Mouse (Mus musculus) neural tube, embryonic 11.5 days (tissue): ENCODE data around the gene Gbp2. TPM values are rescaled to one million over a fixed set of nuclear protein-coding genes. Genes with fewer than 3 reads are reported as not detected.
"Not testable (repeated sequence)": the region's sequence is repeated elsewhere in the genome, so short reads cannot be mapped to it uniquely, and the experiment has no call there.

Source experiments
- ATAC-seq: fragments of 200-750 bp; cut with Nextera tagmentation; 2 replicates; pipeline ENCODE4 v1.8.0; 2017; ENCODE audit warnings: moderate number of reproducible peaks, mild to moderate bottlenecking, moderate TSS enrichment, moderate library complexity; ENCODE audit not compliant: insufficient read depth, low FRiP score, low TSS enrichment
- DNase-seq: peaks from one replicate; pipeline ENCODE4 v3.0.0-alpha.2; 2015; ENCODE audit warnings: low spot score
- H3K27ac ChIP-seq: fragments of 300-500 bp; sonication (generic); 2 replicates; pipeline ENCODE4 v1.5.1; 2014; ENCODE audit warnings: low read depth, mild to moderate bottlenecking, low read length
- H3K27me3 ChIP-seq: fragments of 300-500 bp; sonication (generic); 2 replicates; pipeline ENCODE4 v1.6.1; 2014; ENCODE audit warnings: mild to moderate bottlenecking, low read length, mixed read lengths; ENCODE audit not compliant: control insufficient read depth, insufficient read depth
- H3K36me3 ChIP-seq: fragments of 300-500 bp; sonication (generic); 2 replicates; pipeline ENCODE4 v1.6.1; 2014; ENCODE audit warnings: mild to moderate bottlenecking, low read length, moderate library complexity, mixed read lengths; ENCODE audit not compliant: control insufficient read depth, insufficient read depth
- H3K4me1 ChIP-seq: fragments of 300-500 bp; sonication (generic); 2 replicates; pipeline ENCODE4 v1.6.1; 2014; ENCODE audit warnings: low read length, mixed read lengths; ENCODE audit not compliant: control insufficient read depth, insufficient read depth
- H3K4me2 ChIP-seq: fragments of 300-500 bp; sonication (generic); 2 replicates; pipeline ENCODE4 v1.6.1; 2014; ENCODE audit warnings: low read depth, mild to moderate bottlenecking, moderate library complexity
- H3K4me3 ChIP-seq: fragments of 300-500 bp; sonication (generic); 2 replicates; pipeline ENCODE4 v1.5.1; 2014; ENCODE audit warnings: low read depth, low read length
- H3K9ac ChIP-seq: fragments of 300-500 bp; sonication (generic); 2 replicates; pipeline ENCODE4 v1.6.1; 2014; ENCODE audit warnings: mild to moderate bottlenecking, low read length
- H3K9me3 ChIP-seq: fragments of 300-500 bp; sonication (generic); 2 replicates; pipeline ENCODE4 v1.6.1; 2016; ENCODE audit warnings: low read length; ENCODE audit not compliant: control insufficient read depth
- WGBS: fragments of 180-500 bp; shearing (Covaris S2); extraction: QIAGEN DNeasy Blood & Tissue Kit; methylation state at CpG from one replicate; pipeline ENCODE4 v1.1.7; 2014; 5-methylcytosine and 5-hydroxymethylcytosine counted together
- polyA plus RNA-seq: library from polyadenylated mRNA; unstranded; fragments of >200 nt; fragmentation: Nextera tagmentation; extraction: Ambion mirVana; gene quantifications from 2 replicates; pipeline ENCODE4 v1.2.1, GENCODE M21; 2014

The Gbp2 gene
- polyA plus RNA-seq, 1 experiment from 2014 or later, result 0.21 TPM

- Histone ChIP-seq H3K4me3 (no peak overlapping the region), H3K4me1 (no peaks in the 10 kb centered on the region), H3K9me3 (no peaks in the 10 kb centered on the region), H3K4me2 (no peak overlapping the region), H3K36me3 (no peaks in the 10 kb centered on the region), H3K9ac (no peak overlapping the region), H3K27me3 (no peaks in the 10 kb centered on the region), H3K27ac (no peak overlapping the region)
- DNase-seq (no peak), ATAC-seq (no peak)
- WGBS, result 80% methylated on average over 3 of the region's 3 CpGs
These were observed 22.5 kb upstream of the Gbp2 start for GRCm38 (mm10) chr3:142597923-142598322.

GRCm38 (mm10) chr3:142601675-142602074 lies 18.7 kb upstream of the Gbp2 start:
- Histone ChIP-seq H3K36me3 (no peaks in the 10 kb centered on the region), H3K9me3 (no peaks in the 10 kb centered on the region), H3K27ac (no peak overlapping the region), H3K4me3 (no peak overlapping the region), H3K4me1 (no peaks in the 10 kb centered on the region), H3K27me3 (no peaks in the 10 kb centered on the region), H3K4me2 (no peak overlapping the region), H3K9ac (no peak overlapping the region)
- no peak for DNase-seq
- no peak for ATAC-seq

- no peak overlapping the region for H3K4me2 ChIP-seq
- 90% methylated on average over 3 of the region's 3 CpGs for WGBS
- H3K27me3 ChIP-seq, result no peaks in the 10 kb centered on the region
- H3K36me3 ChIP-seq, result no peaks in the 10 kb centered on the region
- H3K4me1 ChIP-seq, result no peaks in the 10 kb centered on the region
- H3K9me3 ChIP-seq, result no peaks in the 10 kb centered on the region
- ATAC-seq (no peak), DNase-seq (no peak)
- H3K4me3 ChIP-seq, result no peak overlapping the region
- no peak overlapping the region for H3K9ac ChIP-seq
- H3K27ac ChIP-seq, result no peak overlapping the region
These were observed 1.7 kb upstream of the Gbp2 start for GRCm38 (mm10) chr3:142618658-142619057.

- no peak for DNase-seq
- Histone ChIP-seq H3K4me3 (no peak overlapping the region), H3K4me2 (no peak overlapping the region), H3K36me3 (no peaks in the 10 kb centered on the region), H3K4me1 (no peaks in the 10 kb centered on the region), H3K27ac (no peak overlapping the region), H3K9me3 (no peaks in the 10 kb centered on the region), H3K27me3 (no peaks in the 10 kb centered on the region), H3K9ac (no peak overlapping the region)
- 59% methylated on average over 1 of the region's 1 CpGs for WGBS
- no peak for ATAC-seq
These were observed 796 bp upstream of the Gbp2 start for GRCm38 (mm10) chr3:142619606-142620005.

GRCm38 (mm10) chr3:142620956-142621562 lies 657 bp downstream of the Gbp2 start:
- H3K4me1 ChIP-seq, result no peaks in the 10 kb centered on the region
- WGBS, result 57% methylated on average over 3 of the region's 3 CpGs
- H3K27me3 ChIP-seq, result no peaks in the 10 kb centered on the region
- no peak overlapping the region for H3K9ac ChIP-seq
- no peak overlapping the region for H3K27ac ChIP-seq
- no peaks in the 10 kb centered on the region for H3K36me3 ChIP-seq
- H3K4me3 ChIP-seq, result no peak overlapping the region
- no peak for DNase-seq
- H3K9me3 ChIP-seq, result no peaks in the 10 kb centered on the region
- ATAC-seq, result no peak
- no peak overlapping the region for H3K4me2 ChIP-seq

- no peak overlapping the region for H3K4me3 ChIP-seq
- no peaks in the 10 kb centered on the region for H3K27me3 ChIP-seq
- no peaks in the 10 kb centered on the region for H3K36me3 ChIP-seq
- H3K9ac ChIP-seq, result no peak overlapping the region
- no peaks in the 10 kb centered on the region for H3K9me3 ChIP-seq
- 85% methylated on average over 8 of the region's 8 CpGs for WGBS
- H3K4me1 ChIP-seq, result no peaks in the 10 kb centered on the region
- H3K27ac ChIP-seq, result no peak overlapping the region
- ATAC-seq (no peak), DNase-seq (no peak)
- no peak overlapping the region for H3K4me2 ChIP-seq
These were observed 10.0 kb downstream of the Gbp2 start for GRCm38 (mm10) chr3:142630385-142630784.

GRCm38 (mm10) chr3:142640201-142640600 lies 19.8 kb downstream of the Gbp2 start:
- H3K27me3 ChIP-seq, result no peaks in the 10 kb centered on the region
- H3K4me2 ChIP-seq, result no peak overlapping the region; the same call in 1 of the 2 replicates
- no peaks in the 10 kb centered on the region for H3K4me1 ChIP-seq
- DNase-seq (peak; percentile 73), ATAC-seq (peak; percentile 68; the same call in 1 of the 2 replicates)
- H3K9me3 ChIP-seq, result no peaks in the 10 kb centered on the region
- H3K9ac ChIP-seq, result no peak overlapping the region
- 6% methylated on average over 9 of the region's 9 CpGs for WGBS
- H3K27ac ChIP-seq, result no peak overlapping the region
- H3K36me3 ChIP-seq, result no peaks in the 10 kb centered on the region
- no peak overlapping the region for H3K4me3 ChIP-seq

- H3K4me3 ChIP-seq, H3K4me1 ChIP-seq, H3K9ac ChIP-seq, H3K36me3 ChIP-seq, ATAC-seq, H3K27ac ChIP-seq, H3K4me2 ChIP-seq, H3K27me3 ChIP-seq, H3K9me3 ChIP-seq: not testable (repeated sequence)
- 18% methylated on average over 2 of the region's 2 CpGs for WGBS
- DNase-seq, result peak; percentile 59
These were observed 25.5 kb downstream of the Gbp2 start for GRCm38 (mm10) chr3:142645949-142646348.

- DNase-seq, H3K9me3 ChIP-seq, H3K27me3 ChIP-seq, H3K4me1 ChIP-seq, H3K4me2 ChIP-seq, H3K27ac ChIP-seq, H3K9ac ChIP-seq, H3K36me3 ChIP-seq, ATAC-seq, H3K4me3 ChIP-seq: not testable (repeated sequence)
- 66% methylated on average over 7 of the region's 7 CpGs for whole genome bisulfite sequencing
These were observed 27.4 kb downstream of the Gbp2 start for GRCm38 (mm10) chr3:142647836-142648235.
